Mouse (Mus musculus) mouse embryonic stem cell (cell line): ENCODE data around the gene Vwf.

Experiments used
- in situ Hi-C, 2 experiments: fragments of 300-500 bp; cut with MboI; formaldehyde crosslinking; loops; 1 replicate in 1 of 2; 3 replicates in 1 of 2; pipeline ENCODE4 v1.14.3; 2019 to 2020; ENCODE audit warnings: low sequenced_read_pairs in 2 of 2, low pct_unique_long_range_greater_than_20kb in 1 of 2, mixed read lengths in 1 of 2; ENCODE audit not compliant: unreplicated experiment in 1 of 2

Vwf gene

GRCm38 (mm10) chr6:125600669-125601068, 54.1 kb downstream of the Vwf start:
- in situ Hi-C loops = loop anchor here (5.0 to 10.0 kb wide), 7 partner anchors 68 to 326 kb away; no protein-coding TSS in a partner anchor

DNA sequence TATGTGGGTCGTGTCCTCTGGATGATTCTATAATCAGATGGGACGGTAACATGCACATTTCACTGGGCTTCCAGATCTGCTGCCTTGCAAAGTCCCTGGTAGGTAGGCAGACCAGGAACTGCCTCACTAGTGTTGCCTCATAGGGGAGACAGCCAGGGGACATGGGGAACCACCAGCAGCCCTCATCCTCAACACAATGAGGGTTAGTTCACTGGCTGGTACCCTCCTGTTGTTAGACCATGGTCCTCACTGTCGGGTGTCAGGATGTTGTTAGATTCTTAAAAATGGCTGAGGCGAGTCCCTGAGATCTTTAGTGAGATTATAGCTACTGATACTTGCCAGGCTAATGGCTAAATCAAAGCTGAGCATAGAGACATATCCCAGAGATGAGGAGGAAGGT, 54.6 kb downstream of the Vwf start:
- in situ Hi-C loops = loop anchor here (5.0 to 10.0 kb wide), 7 partner anchors 69 to 326 kb away; no protein-coding TSS in a partner anchor

GRCm38 (mm10) chr6:125601748-125602147, 55.2 kb downstream of the Vwf start:
- in situ Hi-C loops = loop anchor here (5.0 to 10.0 kb wide), 7 partner anchors 69 to 327 kb away; no protein-coding TSS in a partner anchor

- in situ Hi-C loops = loop anchor here (5.0 to 10.0 kb wide), 7 partner anchors 70 to 328 kb away; no protein-coding TSS in a partner anchor
Observed at GRCm38 (mm10) chr6:125602354-125602753, 55.8 kb downstream of the Vwf start.

DNA sequence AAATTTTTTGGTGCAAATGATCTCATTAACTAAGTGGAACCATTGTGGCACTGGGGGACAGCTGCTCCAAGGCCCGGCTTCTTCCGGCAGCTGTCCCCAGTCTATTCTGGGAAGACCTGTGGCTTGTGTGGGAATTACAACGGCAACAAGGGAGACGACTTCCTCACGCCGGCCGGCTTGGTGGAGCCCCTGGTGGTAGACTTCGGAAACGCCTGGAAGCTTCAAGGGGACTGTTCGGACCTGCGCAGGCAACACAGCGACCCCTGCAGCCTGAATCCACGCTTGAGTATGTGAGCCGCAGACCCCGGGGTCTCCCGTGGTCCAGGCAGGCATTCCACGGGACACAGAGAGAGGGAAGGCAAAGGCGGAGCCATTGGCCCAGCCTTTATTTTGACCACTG, 56.7 kb downstream of the Vwf start:
- in situ Hi-C loops = loop anchor here (5.0 to 10.0 kb wide), 7 partner anchors 71 to 328 kb away; no protein-coding TSS in a partner anchor

GRCm38 (mm10) chr6:125603678-125604462, 57.3 kb downstream of the Vwf start:
- in situ Hi-C loops = loop anchor here (5.0 to 10.0 kb wide), 7 partner anchors 72 to 329 kb away; no protein-coding TSS in a partner anchor

DNA sequence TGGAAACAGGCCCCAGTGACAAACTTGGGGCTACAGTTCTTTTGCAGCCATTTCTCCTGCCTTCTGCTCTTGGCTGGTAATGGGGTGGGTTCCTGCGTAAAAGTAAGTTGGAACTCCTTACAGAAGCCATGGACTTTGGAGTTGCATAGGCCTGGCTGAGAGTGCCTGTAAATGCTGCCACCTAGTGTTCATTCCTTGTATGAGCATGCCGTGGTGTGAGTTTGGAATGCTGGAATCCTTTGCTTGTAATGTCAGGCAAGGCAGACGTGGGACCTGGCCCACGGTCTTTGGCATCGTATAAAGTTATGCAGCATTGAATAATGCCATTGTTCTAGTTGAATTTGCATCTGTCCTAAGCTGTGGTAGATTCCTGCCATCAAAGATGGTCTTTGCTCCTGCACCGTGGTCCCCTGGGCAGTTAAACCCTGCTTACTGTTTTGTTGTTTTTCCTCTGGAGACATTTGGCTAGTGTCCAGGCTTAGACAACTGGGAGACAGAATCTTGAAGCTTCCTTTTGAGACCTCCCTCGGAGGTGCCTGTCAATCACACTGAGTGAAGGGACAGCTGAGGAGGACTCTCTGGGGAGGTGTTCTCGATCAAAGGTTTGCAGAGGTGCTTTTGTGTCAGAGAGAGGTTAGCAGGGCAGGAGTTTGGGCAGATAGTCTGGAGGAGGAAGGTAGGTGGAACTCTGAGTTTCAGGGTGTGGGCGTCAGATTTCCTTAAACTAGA, 58.1 kb downstream of the Vwf start:
- in situ Hi-C loops = loop anchor here (5.0 to 10.0 kb wide), 7 partner anchors 72 to 330 kb away; no protein-coding TSS in a partner anchor

DNA sequence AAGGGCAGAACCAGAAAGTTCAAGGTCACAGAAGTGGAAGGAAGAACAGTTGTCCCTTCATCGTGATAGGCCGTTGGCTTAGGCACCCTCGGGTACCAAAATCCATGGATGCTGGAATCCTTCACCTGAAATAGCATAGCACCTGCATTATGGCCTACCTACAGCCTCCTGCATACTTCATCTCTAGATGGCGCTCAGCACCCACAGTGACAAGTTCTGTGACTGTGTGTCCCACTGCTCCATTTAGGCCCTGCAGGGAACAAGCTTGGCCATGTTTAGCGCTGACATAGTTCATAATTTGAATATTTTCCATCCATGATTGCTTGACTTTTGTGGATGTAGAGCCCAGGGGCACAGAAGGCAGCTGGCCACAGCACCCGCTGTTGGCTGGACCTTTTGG, 62.5 kb downstream of the Vwf start:
- in situ Hi-C loops = loop anchor here in 1 of 2 experiments (10.0 kb wide), 2 partner anchors 104 to 334 kb away; no protein-coding TSS in a partner anchor

GRCm38 (mm10) chr6:125617855-125618254, 71.3 kb downstream of the Vwf start:
- in situ Hi-C loops = no loop called here

GRCm38 (mm10) chr6:125620764-125621163, 74.2 kb downstream of the Vwf start:
- in situ Hi-C loops = loop anchor here in 1 of 2 experiments (5.0 kb wide), 1 partner anchor 37 kb away; no protein-coding TSS in a partner anchor

- in situ Hi-C loops = loop anchor here in 1 of 2 experiments (5.0 kb wide), 1 partner anchor 35 kb away; no protein-coding TSS in a partner anchor
Observed at GRCm38 (mm10) chr6:125622434-125622833, 75.9 kb downstream of the Vwf start.

DNA sequence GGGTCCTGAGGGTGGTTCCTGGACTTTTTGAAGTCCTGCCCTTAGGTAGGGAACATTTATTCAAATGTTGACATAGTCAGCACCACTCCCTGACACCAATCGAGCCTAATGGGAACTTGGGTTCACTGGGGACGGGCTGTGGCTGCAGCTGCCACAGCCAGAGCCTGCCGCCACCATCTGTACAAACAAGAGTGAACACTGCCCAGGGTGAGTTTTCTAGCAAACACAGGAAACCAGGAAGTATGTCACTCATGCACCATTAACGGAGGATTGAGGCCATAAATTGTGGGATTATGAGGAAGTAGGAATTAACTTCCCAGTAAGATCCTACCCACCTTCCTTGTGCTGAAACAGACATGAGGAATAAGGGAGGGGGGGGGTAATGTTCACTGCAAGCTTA, 93.9 kb downstream of the Vwf start:
- in situ Hi-C loops = no loop called here

DNA sequence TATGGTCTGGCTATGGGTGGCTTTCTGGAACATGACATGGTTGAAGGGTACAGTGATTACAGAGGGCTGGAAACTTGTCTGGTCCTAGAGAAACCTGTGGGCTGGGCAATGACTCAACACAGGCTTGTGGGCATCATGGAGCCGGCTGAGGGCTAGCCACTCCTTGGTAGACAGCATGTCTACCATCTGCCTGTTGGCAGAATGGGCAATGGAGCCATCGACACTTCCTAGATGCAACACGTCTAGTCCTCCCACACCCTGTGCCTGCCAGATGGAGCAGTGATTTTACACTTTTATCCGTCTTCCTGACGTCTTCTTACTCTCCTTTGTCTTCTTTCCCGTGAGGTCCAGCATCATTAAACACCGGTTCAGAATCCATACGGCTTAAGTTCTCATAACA, 94.6 kb downstream of the Vwf start:
- in situ Hi-C loops = no loop called here

DNA sequence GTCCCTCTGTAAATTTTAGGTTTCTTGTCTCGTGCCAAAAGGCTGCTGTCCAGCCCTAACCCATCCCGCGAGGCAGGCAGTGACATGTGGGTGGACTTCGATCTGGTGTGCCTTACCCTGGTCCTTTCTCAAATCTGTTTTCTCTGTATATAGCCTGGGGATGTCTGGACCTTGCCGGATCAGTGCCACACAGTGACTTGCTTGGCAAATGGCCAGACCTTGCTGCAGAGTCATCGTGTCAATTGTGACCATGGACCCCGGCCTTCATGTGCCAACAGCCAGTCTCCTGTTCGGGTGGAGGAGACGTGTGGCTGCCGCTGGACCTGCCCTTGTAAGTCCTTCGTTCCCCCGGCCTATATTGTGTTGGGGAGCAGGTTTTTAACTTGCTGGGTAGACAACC, 102.4 kb downstream of the Vwf start:
- in situ Hi-C loops = no loop called here

- in situ Hi-C loops = no loop called here
Observed at GRCm38 (mm10) chr6:125651335-125651734, 104.8 kb downstream of the Vwf start.

DNA sequence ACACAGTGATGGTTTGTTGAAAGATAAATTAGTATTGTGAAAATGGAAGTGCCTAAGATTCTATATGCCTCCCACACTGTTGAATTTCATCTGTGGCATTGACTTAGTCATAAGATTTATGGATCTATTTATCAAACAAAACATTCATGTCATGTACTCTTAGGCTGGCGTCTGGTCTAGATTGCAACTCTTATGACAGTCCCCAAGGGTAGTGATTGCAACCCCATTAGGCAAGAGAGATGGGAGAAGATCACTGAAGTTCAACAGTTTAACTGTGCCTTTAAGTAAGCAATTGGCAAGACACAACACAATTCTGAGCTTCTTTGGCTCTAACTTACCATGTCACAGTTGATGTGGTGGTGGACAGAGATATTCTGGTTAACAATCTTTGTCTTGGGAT, 106.8 kb downstream of the Vwf start:
- in situ Hi-C loops = no loop called here

DNA sequence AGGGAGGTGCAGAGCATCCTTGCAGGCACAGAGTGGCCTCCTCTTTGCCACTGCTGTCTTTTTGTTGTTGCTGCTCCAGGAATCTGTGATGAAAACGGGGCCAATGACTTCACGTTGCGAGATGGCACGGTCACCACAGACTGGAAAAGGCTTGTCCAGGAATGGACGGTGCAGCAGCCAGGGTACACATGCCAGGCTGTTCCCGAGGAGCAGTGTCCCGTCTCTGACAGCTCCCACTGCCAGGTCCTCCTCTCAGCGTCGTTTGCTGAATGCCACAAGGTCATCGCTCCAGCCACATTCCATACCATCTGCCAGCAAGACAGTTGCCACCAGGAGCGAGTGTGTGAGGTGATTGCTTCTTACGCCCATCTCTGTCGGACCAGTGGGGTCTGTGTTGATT, 110.3 kb downstream of the Vwf start:
- in situ Hi-C loops = loop anchor here in 1 of 2 experiments (5.0 kb wide), 1 partner anchor 35 kb away; no protein-coding TSS in a partner anchor

DNA sequence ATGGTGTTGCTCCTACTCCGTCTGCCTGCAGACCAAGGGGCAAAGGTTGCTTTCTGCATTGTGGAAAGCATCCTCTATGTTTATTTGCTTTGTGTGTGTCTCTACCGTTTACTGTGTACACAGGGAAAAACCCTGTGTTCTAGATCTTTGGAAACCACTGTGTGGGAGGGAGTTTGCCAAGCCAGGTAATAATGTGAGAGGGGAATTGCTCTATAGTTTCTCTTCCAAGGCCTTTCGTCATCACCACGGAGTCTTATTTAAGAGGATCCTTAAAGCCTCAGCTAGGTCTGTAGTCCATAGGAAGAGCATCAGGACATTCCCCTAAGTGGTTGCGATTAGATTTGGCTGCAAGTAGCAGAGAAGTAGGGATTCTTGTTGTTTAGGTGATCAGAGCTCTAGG, 111.4 kb downstream of the Vwf start:
- in situ Hi-C loops = loop anchor here in 1 of 2 experiments (5.0 kb wide), 1 partner anchor 36 kb away; no protein-coding TSS in a partner anchor
